26 mouse cellular contexts compared by ENCODE assay signal in genomic region chr5:114126008-114126407, GRCm38 (mm10). TPM values are rescaled to one million over a fixed set of nuclear protein-coding genes. Genes with fewer than 3 reads are reported as not detected.
DNase-seq lines count a peak whose midpoint lies in the region; ATAC-seq and TF ChIP-seq lines count a peak whose summit lies in the region.
"Had no signal": no experiment of that assay in that cellular context is flagged by ENCODE, and none has a peak within 500 bp of the region (broad histone marks: within the 10 kb centered on the region; RNA-seq: fewer than 3 reads in every experiment).

No protein-coding gene starts in this region.

- TF ChIP-seq CTCF in CH12.LX (conservative IDR thresholded peaks at IDR 0.05 in 1 of 2, IDR thresholded peaks at IDR 0.05 in 1 of 2; ENCODE audit: low read depth in 2 of 2, low read length in 2 of 2) (no peak), MEL (IDR thresholded peaks at IDR 0.05 in 2 of 3, conservative IDR thresholded peaks at IDR 0.05 in 1 of 3; ENCODE audit: control insufficient read depth in 1 of 3, insufficient read depth in 1 of 3, low read depth in 2 of 3, low read length in 3 of 3, poor library complexity in 1 of 3, severe bottlenecking in 1 of 3) (no peak)

- H3K4me1 ChIP-seq in CH12.LX (ENCODE audit: control insufficient read depth in 1 of 2, insufficient read depth in 2 of 2) (peaks cover 10 to 31% of the 10 kb centered on the region in 2 experiments; a peak in 3 of 4 replicates), MEL (ENCODE audit: control insufficient read depth in 1 of 2, insufficient read depth in 2 of 2, low read length in 2 of 2) (peaks cover 0 to 6% of the 10 kb centered on the region in 2 experiments; a peak in 2 of 4 replicates)
- peaks cover 22% of the 10 kb centered on the region for H3K4me1 ChIP-seq in liver, embryonic 16.5 days (ENCODE audit: control insufficient read depth, low read depth, low read length)

- H3K27ac ChIP-seq in CH12.LX (ENCODE audit: insufficient read depth, low read depth) (no peak overlapping the region), MEL (ENCODE audit: control insufficient read depth, low read depth, low read length) (no peak overlapping the region)
- 0 out of 2 replicates have a peak overlapping the region, but pooled peaks have one; percentile 6 for H3K27ac ChIP-seq in liver, embryonic 16.5 days (ENCODE audit: low read length)
- H3K27ac ChIP-seq: embryonic facial prominence, embryonic 13.5 days; forebrain, embryonic 13.5 days; heart, adult 2 months; hindbrain, embryonic 10.5 days; hindbrain, embryonic 14.5 days; intestine, embryonic 15.5 days had no signal

- H3K27me3 ChIP-seq in CH12.LX (replicated peaks) = no peaks in the 10 kb centered on the region
- no peaks in the 10 kb centered on the region for H3K27me3 ChIP-seq in MEL (ENCODE audit: control insufficient read depth in 1 of 2, insufficient read depth in 2 of 2, low read length in 2 of 2)
- H3K27me3 ChIP-seq in liver, embryonic 16.5 days (ENCODE audit: control insufficient read depth, insufficient read depth, low read depth, low read length) = no peaks in the 10 kb centered on the region
- H3K27me3 ChIP-seq: embryonic facial prominence, embryonic 13.5 days; forebrain, embryonic 13.5 days; heart, embryonic 12.5 days; intestine, embryonic 15.5 days had no signal

- TF ChIP-seq EP300 in CH12.LX (IDR thresholded peaks at IDR 0.05; ENCODE audit: low read length) = no peak
- TF ChIP-seq EP300 in MEL (IDR thresholded peaks at IDR 0.05; ENCODE audit: low read depth in 1 of 2, low read length in 2 of 2) = no peak

- no peak for ATAC-seq in cerebellum, adult (ENCODE audit: insufficient number of reproducible peaks, low FRiP score, low TSS enrichment)
- no peak for ATAC-seq in liver, embryonic 16.5 days (ENCODE audit: low read depth)
- ATAC-seq: activated CD4-positive, CD25-positive, alpha-beta regulatory T cell, adult 4 months; CD4-positive, CD25-positive, alpha-beta regulatory T cell, adult 4 months; forebrain, embryonic 13.5 days; forebrain, postnatal 0 days; intestine, embryonic 15.5 days had no signal

- TF ChIP-seq POLR2A in CH12.LX (IDR thresholded peaks at IDR 0.05; ENCODE audit: low read depth, low read length) (no peak), MEL (IDR thresholded peaks at IDR 0.05; ENCODE audit: control insufficient read depth in 1 of 2, insufficient read depth in 1 of 2, low read depth in 1 of 2, low read length in 2 of 2, poor library complexity in 1 of 2) (no peak)

- 72% methylated on average over 3 of the region's 3 CpGs for WGBS in liver, embryonic 16.5 days (ENCODE audit: insufficient replicate concordance)

- no peaks in the 10 kb centered on the region for H3K9me3 ChIP-seq in CH12.LX (replicated peaks; ENCODE audit: low read length)
- H3K9me3 ChIP-seq in MEL (replicated peaks; ENCODE audit: insufficient read depth, low read length) = no peaks in the 10 kb centered on the region
- no peaks in the 10 kb centered on the region for H3K9me3 ChIP-seq in liver, embryonic 16.5 days (replicated peaks; ENCODE audit: control insufficient read depth, low read length)
- H3K9me3 ChIP-seq: embryonic facial prominence, embryonic 13.5 days; forebrain, embryonic 13.5 days; G1E; heart, embryonic 12.5 days; hindbrain, embryonic 10.5 days; intestine, embryonic 15.5 days had no signal

- H3K4me3 ChIP-seq in CH12.LX (replicated peaks in 1 of 3; ENCODE audit: low read depth in 2 of 3, low read length in 2 of 3, poor library complexity in 1 of 3) (no peak overlapping the region), MEL (ENCODE audit: control insufficient read depth in 1 of 2, insufficient read depth in 1 of 2, low read depth in 2 of 2, low read length in 2 of 2) (no peak overlapping the region)
- no peak overlapping the region for H3K4me3 ChIP-seq in liver, embryonic 16.5 days (ENCODE audit: low read depth, low read length)
- H3K4me3 ChIP-seq: embryonic facial prominence, embryonic 13.5 days; forebrain, embryonic 13.5 days; heart, adult 2 months; heart, embryonic 12.5 days; intestine, embryonic 15.5 days had no signal

- dilution Hi-C loops in CH12.LX (cut with MboI; ENCODE audit: extremely low pct_ligation_motif_present, extremely low pct_unique_long_range_greater_than_20kb, low sequenced_read_pairs) = no loop called here

- no peak for TF ChIP-seq RAD21 in CH12.LX (IDR thresholded peaks at IDR 0.05; ENCODE audit: low read depth, low read length)
- no peak for TF ChIP-seq RAD21 in MEL (IDR thresholded peaks at IDR 0.05; ENCODE audit: low read depth, low read length)

- H3K36me3 ChIP-seq in CH12.LX (replicated peaks in 1 of 2; ENCODE audit: control insufficient read depth in 1 of 2, insufficient read depth in 1 of 2, low read length in 1 of 2) (peaks cover 46 to 53% of the 10 kb centered on the region in 2 experiments), MEL (ENCODE audit: control insufficient read depth in 1 of 2, insufficient read depth in 2 of 2, low read length in 2 of 2) (peaks cover 0 to 6% of the 10 kb centered on the region in 2 experiments; a peak in 3 of 4 replicates)
- H3K36me3 ChIP-seq in liver, embryonic 16.5 days (ENCODE audit: control insufficient read depth, insufficient read depth) = no peaks in the 10 kb centered on the region; the same call in 1 of the 2 replicates

- H3K79me2 ChIP-seq in CH12.LX (replicated peaks; ENCODE audit: control insufficient read depth, extremely low read depth, insufficient read depth, poor library complexity, severe bottlenecking) (no peaks in the 10 kb centered on the region; the same call in 1 of the 2 replicates), MEL (ENCODE audit: control insufficient read depth, insufficient read depth, low read length, poor library complexity) (no peaks in the 10 kb centered on the region; the same call in 1 of the 2 replicates)

- H3K9ac ChIP-seq in CH12.LX (ENCODE audit: insufficient read depth, low read depth) (no peak overlapping the region), MEL (ENCODE audit: control insufficient read depth, low read depth, low read length, poor library complexity, severe bottlenecking) (no peak overlapping the region)
- H3K9ac ChIP-seq in liver, embryonic 16.5 days (ENCODE audit: low read depth, low read length) = no peak overlapping the region
- H3K9ac ChIP-seq: embryonic facial prominence, embryonic 13.5 days; forebrain, embryonic 13.5 days; forebrain, postnatal 0 days; heart, embryonic 12.5 days; hindbrain, embryonic 14.5 days; intestine, embryonic 15.5 days had no signal

- in situ Hi-C loops in CH12.LX (cut with MboI; ENCODE audit: low pct_ligation_motif_present, low pct_unique_long_range_greater_than_20kb, low sequenced_read_pairs) = loop anchor here (10.0 kb wide), 1 partner anchor 151 kb away; no protein-coding TSS in a partner anchor

- DNase-seq in cerebellum, adult 9-11 months = peak; percentile 15
- DNase-seq in CH12.LX (ENCODE audit: extremely low read depth) (no peak), MEL (ENCODE audit: low read depth, low spot score) (no peak)
- DNase-seq in lung, postnatal 14 days = no peak
- no peak for DNase-seq in urinary bladder, adult 18-20 months (ENCODE audit: low spot score in 2 of 2)
- DNase-seq: adrenal gland, postnatal 14 days; B cell, adult 2 months; cerebellum, adult 2 months; cerebellum, postnatal 14 days; forebrain, postnatal 0 days; gastrocnemius, postnatal 14 days; heart, adult 2 months had no signal

- H3K4me2 ChIP-seq in CH12.LX (ENCODE audit: insufficient read depth, low read depth, poor library complexity, severe bottlenecking) = peak overlapping the region; percentile 58; the same call in 1 of the 2 replicates
- no peak overlapping the region for H3K4me2 ChIP-seq in liver, embryonic 16.5 days (ENCODE audit: low read depth, low read length)
- H3K4me2 ChIP-seq: embryonic facial prominence, embryonic 13.5 days; forebrain, embryonic 13.5 days; intestine, embryonic 15.5 days had no signal

TF ChIP-seq in CH12.LX, 34 proteins besides CTCF, POLR2A, EP300 and RAD21 (continues in another document):
- no peak for TF ChIP-seq ELF1 (IDR thresholded peaks at IDR 0.05; ENCODE audit: low read depth, low read length)
- TF ChIP-seq NELFE (IDR thresholded peaks at IDR 0.05; ENCODE audit: low read depth, low read length) = no peak

TF ChIP-seq in MEL, 35 proteins besides CTCF, POLR2A, EP300 and RAD21 (continues in another document):
- TF ChIP-seq ZKSCAN1 (IDR thresholded peaks at IDR 0.05; ENCODE audit: low read depth, low read length) = peak; percentile 86
- no peak for TF ChIP-seq POLR2AphosphoS2 (IDR thresholded peaks at IDR 0.05; ENCODE audit: low read length)
- no peak for TF ChIP-seq TAL1 (IDR thresholded peaks at IDR 0.05; ENCODE audit: low read length)

RNA-seq across cellular contexts. Expression of gene Alkbh2, which starts 2.0 kb away (rescaled TPM):
- total RNA-seq in CH12.LX (2012; rRNA removed) (35.0 and 35.7 TPM in 2 replicates), CH12.LX (2014; rRNA removed) (34.4 TPM in 2 replicates), MEL (2012; rRNA removed) (15.2 and 15.7 TPM in 2 replicates)
- polyA plus RNA-seq in CH12.LX (2012; ENCODE audit: insufficient read length, low read depth) (39.3 and 41.4 TPM in 2 replicates), MEL (2012; ENCODE audit: insufficient read depth in 1 of 2, insufficient read length in 2 of 2, low read depth in 1 of 2, low replicate concordance in 2 of 2, missing spikeins in 1 of 2) (10 to 100 TPM in 1 of 2 experiments, not detected in 1; 22.6 TPM)
- polyA plus RNA-seq in liver, embryonic 16.5 days (2015; fragmentation: Nextera tagmentation; extraction: Ambion mirVana) = 2.5 and 3.4 TPM in 2 replicates

RNA-seq across cellular contexts. Expression of gene Ung, which starts 4.2 kb away (rescaled TPM):
- total RNA-seq in CH12.LX (2012; rRNA removed) = 39.1 and 53.4 TPM in 2 replicates
- 43.5 and 51.9 TPM in 2 replicates for total RNA-seq in CH12.LX (2014; rRNA removed)
- polyA plus RNA-seq in CH12.LX (2012; ENCODE audit: insufficient read length, low read depth) = 83.3 and 91.9 TPM in 2 replicates
- total RNA-seq in MEL (2012; rRNA removed) = 19.6 and 22.1 TPM in 2 replicates
- 10 to 100 TPM in 1 of 2 experiments, not detected in 1; 62.2 TPM for polyA plus RNA-seq in MEL (2012; ENCODE audit: insufficient read depth in 1 of 2, insufficient read length in 2 of 2, low read depth in 1 of 2, low replicate concordance in 2 of 2, missing spikeins in 1 of 2)
- polyA plus RNA-seq in liver, embryonic 16.5 days (2015; fragmentation: Nextera tagmentation; extraction: Ambion mirVana) = 13.7 and 15.2 TPM in 2 replicates

RNA-seq across cellular contexts. Expression of gene Acacb, which starts 20.3 kb away (rescaled TPM):
- total RNA-seq in CH12.LX (2012; rRNA removed) (3.9 and 6.2 TPM in 2 replicates), CH12.LX (2014; rRNA removed) (13.4 and 14.1 TPM in 2 replicates), MEL (2012; rRNA removed) (1.9 and 2.0 TPM in 2 replicates)
- polyA plus RNA-seq in CH12.LX (2012; ENCODE audit: insufficient read length, low read depth) (16.3 and 17.0 TPM in 2 replicates), MEL (2012; ENCODE audit: insufficient read depth in 1 of 2, insufficient read length in 2 of 2, low read depth in 1 of 2, low replicate concordance in 2 of 2, missing spikeins in 1 of 2) (1 to 10 TPM in 1 of 2 experiments, not detected in 1; 5.3 TPM)
- 0.35 and 0.65 TPM in 2 replicates for polyA plus RNA-seq in liver, embryonic 16.5 days (2015; fragmentation: Nextera tagmentation; extraction: Ambion mirVana)

RNA-seq across cellular contexts. Expression of gene Svop, which starts 34.6 kb away (rescaled TPM):
- total RNA-seq in CH12.LX (2012; rRNA removed) (0.38 and 1.1 TPM in 2 replicates), CH12.LX (2014; rRNA removed) (0.20 and 0.31 TPM in 2 replicates), MEL (2012; rRNA removed) (not detected in 2 replicates)
- polyA plus RNA-seq in CH12.LX (2012; ENCODE audit: insufficient read length, low read depth) (0.40 and 0.51 TPM in 2 replicates), MEL (2012; ENCODE audit: insufficient read depth in 1 of 2, insufficient read length in 2 of 2, low read depth in 1 of 2, low replicate concordance in 2 of 2, missing spikeins in 1 of 2) (not detected)
- 0.05 TPM in 1 of 2 replicates, not detected in the other for polyA plus RNA-seq in liver, embryonic 16.5 days (2015; fragmentation: Nextera tagmentation; extraction: Ambion mirVana)
- total RNA-seq: common myeloid progenitor, adult 5-6 weeks; gastrocnemius, adult 18-20 months; gastrocnemius, postnatal 14 days; heart, adult 2 months; heart, postnatal 25 days had no signal
- polyA plus RNA-seq: activated CD4-positive, CD25-positive, alpha-beta regulatory T cell, adult 4 months; CD4-positive, CD25-positive, alpha-beta regulatory T cell, adult 4 months; G1E had no signal
